7 mouse cellular contexts compared by ENCODE assay signal in genomic region chrX:99657790-99658451, GRCm38 (mm10).
A peak's percentile ranks its signal among the peaks of the same experiment; 100 is the strongest.
DNase-seq lines count a peak whose midpoint lies in the region; ATAC-seq and TF ChIP-seq lines count a peak whose summit lies in the region.

No protein-coding gene starts in this region.

- no peak overlapping the region for H3K27ac ChIP-seq in intestine, embryonic 15.5 days
- H3K27ac ChIP-seq in midbrain, postnatal 0 days (ENCODE audit: low read depth, low read length) = no peak overlapping the region

- DNase-seq in ZHBTc4 (ENCODE audit: low read depth, low spot score) = peak; percentile 65
- peak; percentile 86 to 87 for DNase-seq in cerebellum, postnatal 10 days
- peak; percentile 15 to 49 for DNase-seq in frontal cortex, postnatal 25 days (ENCODE audit: low spot score in 2 of 2)
- peak; percentile 66 for DNase-seq in left cerebral cortex, postnatal 4 days
- peak; percentile 55 for DNase-seq in midbrain, postnatal 0 days (ENCODE audit: low spot score)
- DNase-seq in spleen, postnatal 14 days (ENCODE audit: low spot score in 2 of 2) = peak; percentile 8 to 29

- peaks cover 3% of the 10 kb centered on the region; the same call in 1 of the 2 replicates for H3K27me3 ChIP-seq in intestine, embryonic 15.5 days (replicated peaks)
- peaks cover 6% of the 10 kb centered on the region; the same call in 1 of the 2 replicates for H3K27me3 ChIP-seq in midbrain, postnatal 0 days (ENCODE audit: insufficient read depth, low read length)

- H3K4me3 ChIP-seq in intestine, embryonic 15.5 days (replicated peaks) = no peak overlapping the region
- H3K4me3 ChIP-seq in midbrain, postnatal 0 days (ENCODE audit: low read depth, low read length) = no peak overlapping the region

- no peaks in the 10 kb centered on the region for H3K4me1 ChIP-seq in intestine, embryonic 15.5 days (replicated peaks)
- no peaks in the 10 kb centered on the region for H3K4me1 ChIP-seq in midbrain, postnatal 0 days (ENCODE audit: insufficient read depth, low read length)

- H3K36me3 ChIP-seq in intestine, embryonic 15.5 days = no peaks in the 10 kb centered on the region
- H3K36me3 ChIP-seq in midbrain, postnatal 0 days (ENCODE audit: insufficient read depth, low read length) = no peaks in the 10 kb centered on the region

- no peak overlapping the region for H3K9ac ChIP-seq in intestine, embryonic 15.5 days
- H3K9ac ChIP-seq in midbrain, postnatal 0 days (replicated peaks; ENCODE audit: low read length, poor library complexity, severe bottlenecking) = no peak overlapping the region

- no peaks in the 10 kb centered on the region for H3K9me3 ChIP-seq in intestine, embryonic 15.5 days
- no peaks in the 10 kb centered on the region for H3K9me3 ChIP-seq in midbrain, postnatal 0 days (ENCODE audit: low read length)

- ATAC-seq in intestine, embryonic 15.5 days = peak; percentile 51; the same call in 1 of the 2 replicates
- peak; percentile 41; the same call in 1 of the 2 replicates for ATAC-seq in midbrain, postnatal 0 days (ENCODE audit: low FRiP score)

- WGBS in intestine, embryonic 15.5 days = 25% methylated on average over 8 of the region's 8 CpGs
- 27% methylated on average over 8 of the region's 8 CpGs for WGBS in midbrain, postnatal 0 days

- intact Hi-C loops in left cerebral cortex, postnatal 4 days (cut with DNase I) = loop anchor here (10.0 kb wide), 1 partner anchor 523 kb away; the partner anchor contains the start of gene Efnb1

- TF ChIP-seq CTCF in midbrain, postnatal 0 days (IDR thresholded peaks at IDR 0.05) = peak; percentile 80

- H3K4me2 ChIP-seq in intestine, embryonic 15.5 days (replicated peaks) = no peak overlapping the region
- H3K4me2 ChIP-seq in midbrain, postnatal 0 days (ENCODE audit: low read depth, low read length, poor library complexity, severe bottlenecking) = no peak overlapping the region

Comparison
In these comparisons a context has a peak if more than half of its experiments do, and no peak if none do; other contexts are left out.
1. DNase-seq: peak in every context shown above with its lines; median percentile 86 in cerebellum, postnatal 10 days; 66 in left cerebral cortex, postnatal 4 days; 65 in ZHBTc4; 55 in midbrain, postnatal 0 days; 32 in frontal cortex, postnatal 25 days; 18 in spleen, postnatal 14 days.